Mouse (Mus musculus) frontal cortex, postnatal 36 days (tissue): Measurements from ENCODE around the gene Atad5.
A peak's percentile ranks its signal among the peaks of the same experiment; 100 is the strongest.
"Not testable (repeated sequence)": the region's sequence is repeated elsewhere in the genome, so short reads cannot be mapped to it uniquely, and the experiment has no call there.

Experiments
- DNase-seq, 2 experiments: peaks; one replicate each; pipeline ENCODE4 v3.0.0; 2022; ENCODE audit warnings: low spot score in 2 of 2

The Atad5 gene

DNA sequence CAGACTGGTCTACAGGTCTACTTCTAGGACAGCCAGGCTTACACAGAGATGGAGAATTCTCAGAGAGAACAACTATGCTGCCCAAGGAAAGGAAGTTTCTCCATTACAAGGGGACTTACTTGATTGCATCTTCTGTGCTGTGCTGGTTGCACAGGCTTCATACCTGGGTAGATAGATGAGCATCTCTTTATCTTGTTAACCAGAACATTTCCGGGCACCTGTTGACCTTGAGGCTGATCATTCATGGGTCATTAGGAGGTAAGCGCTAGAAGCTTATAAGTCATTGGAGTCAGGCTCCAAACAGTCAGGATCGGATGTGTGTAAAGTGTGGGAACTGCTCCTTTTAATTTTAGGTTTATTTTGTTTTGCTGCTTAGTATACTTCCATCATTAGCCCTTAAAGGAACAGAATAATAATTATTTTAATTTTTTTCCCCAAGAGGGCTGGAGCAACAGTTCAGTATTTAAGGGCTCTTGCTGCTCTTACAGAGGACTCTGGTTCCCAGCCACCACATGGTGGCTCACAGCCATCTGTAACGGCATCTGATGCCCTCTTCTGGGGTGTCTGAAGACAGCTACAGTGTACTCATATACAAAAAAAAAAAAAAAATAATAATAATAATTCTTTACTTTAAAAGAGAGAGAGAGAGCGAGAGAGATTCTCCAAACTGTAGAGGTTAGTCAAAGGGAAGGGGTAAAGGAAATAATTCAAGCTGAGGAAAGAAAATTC lies 92.0 kb downstream of the Atad5 start:
- DNase-seq: no peak

DNA sequence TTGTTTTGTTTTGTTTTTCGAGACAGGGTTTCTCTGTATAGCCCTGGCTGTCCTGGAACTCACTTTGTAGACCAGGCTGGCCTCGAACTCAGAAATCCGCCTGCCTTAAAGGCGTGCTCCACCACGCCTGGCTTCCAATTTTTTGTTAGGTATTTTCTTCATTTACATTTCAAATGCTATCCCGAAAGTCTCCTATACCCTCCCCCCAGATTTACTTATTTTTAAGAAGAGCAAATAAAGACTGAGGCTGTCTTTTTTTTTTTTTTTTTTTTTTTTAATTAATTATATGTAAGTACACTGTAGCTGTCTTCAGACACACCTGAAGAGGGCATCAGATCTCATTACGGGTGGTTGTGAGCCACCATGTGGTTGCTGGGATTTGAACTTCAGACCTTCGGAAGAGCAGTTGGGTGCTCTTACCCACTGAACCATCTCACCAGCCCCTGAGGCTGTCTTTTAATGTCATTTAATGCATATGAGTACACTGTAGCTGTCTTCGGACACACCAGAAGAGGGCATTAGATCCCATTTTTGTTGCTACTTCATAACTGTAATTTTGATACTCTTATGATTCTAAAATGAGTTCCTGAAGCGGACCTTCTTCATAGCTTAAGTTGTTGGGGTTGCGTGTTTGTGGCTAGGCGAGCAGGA lies 94.0 kb downstream of the Atad5 start:
- not testable (repeated sequence) for DNase-seq

DNA sequence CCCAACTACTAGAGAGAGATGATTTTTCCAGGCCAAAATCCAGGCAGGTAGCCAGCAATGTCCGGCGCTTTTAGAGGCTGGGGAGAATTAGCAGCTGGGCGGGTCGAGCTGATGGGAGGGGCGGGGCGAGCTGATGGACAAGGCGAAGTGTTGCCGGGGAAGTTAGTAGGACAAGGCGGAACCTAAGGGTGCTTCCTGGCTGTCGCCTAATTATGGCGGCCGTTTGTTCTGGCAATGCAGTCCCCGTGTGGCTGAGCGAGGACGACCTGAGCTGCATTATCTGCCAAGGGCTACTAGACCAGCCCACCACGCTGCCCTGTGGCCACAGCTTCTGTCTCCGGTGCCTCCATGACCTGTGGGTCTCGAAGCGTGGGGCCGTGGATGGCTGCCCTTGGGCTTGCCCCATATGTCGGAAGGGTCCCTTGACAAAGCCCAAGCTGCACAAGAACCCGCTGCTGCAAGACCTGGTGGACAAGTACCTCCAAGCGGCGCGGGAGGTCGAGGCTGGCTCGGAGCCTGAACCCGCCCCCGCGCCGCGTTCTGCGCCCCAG lies 94.6 kb downstream of the Atad5 start, which contains the start of gene Rnf135:
TSS of gene Rnf135 (plus strand) at position 147 of the 551 bp plus-strand sequence.
- peak; percentile 72 to 73 for DNase-seq

GRCm38 (mm10) chr11:80184531-80185071 lies 95.4 kb downstream of the Atad5 start:
- no peak for DNase-seq
